Mouse (Mus musculus) olfactory bulb, adult 2 months (tissue): ENCODE results near the gene Tshz2.

Experiments
- CTCF ChIP-seq: fragments of 200-500 bp; IDR thresholded peaks from 2 replicates; pipeline ENCODE4 v1.5.1; 2012; ENCODE audit warnings: low read depth, mild to moderate bottlenecking, low read length, moderate library complexity; ENCODE audit not compliant: insufficient read depth
- POLR2A ChIP-seq: fragments of 200-500 bp; IDR thresholded peaks from 2 replicates; pipeline ENCODE4 v1.6.1; 2012; ENCODE audit warnings: mild to moderate bottlenecking, low read depth, low read length, moderate library complexity; ENCODE audit not compliant: insufficient read depth

DNA sequence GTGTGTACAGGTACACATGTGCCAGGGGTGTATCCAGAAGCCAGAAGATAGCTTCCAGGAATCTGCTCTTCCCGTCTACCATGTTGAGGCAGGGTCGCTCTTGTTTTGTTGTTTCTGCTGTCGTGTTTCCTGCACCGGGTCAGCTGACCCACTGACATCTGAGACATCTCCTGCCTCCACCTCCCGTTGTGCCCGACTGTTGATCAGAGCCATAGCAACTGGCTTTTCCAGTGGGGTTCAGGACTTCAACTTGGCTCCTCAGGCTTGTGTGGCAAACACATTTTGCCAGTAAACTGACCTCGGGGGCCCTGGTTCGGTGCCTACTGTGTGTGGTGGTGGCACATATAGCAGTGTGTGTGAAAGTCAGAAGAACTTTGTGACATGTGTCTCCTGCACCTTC lies 129.5 kb downstream of the Tshz2 start:
- TF ChIP-seq CTCF (no peak), POLR2A (no peak)
